Mouse (Mus musculus): ENCODE measurements around the gene Rhbdf2.

Rhbdf2 gene

DNA sequence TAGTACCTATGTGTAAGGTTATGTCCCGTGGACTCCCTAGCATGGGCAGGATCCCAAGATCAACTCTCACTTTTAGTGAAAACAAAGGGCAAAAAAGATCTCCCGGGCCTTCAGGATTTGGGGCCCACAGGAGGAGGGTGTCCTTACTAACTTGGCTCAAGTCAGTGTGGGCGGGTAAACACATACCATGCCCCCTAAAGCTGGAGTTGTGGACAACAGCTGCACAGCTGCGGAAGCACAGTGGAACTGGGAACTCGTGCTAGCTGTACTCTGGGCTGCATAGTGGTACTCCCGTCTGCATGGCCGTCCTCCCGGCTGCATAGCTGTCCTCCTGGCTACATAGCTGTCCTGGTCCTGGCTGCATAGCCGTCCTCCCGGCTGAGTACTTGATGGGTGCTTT, 31.4 kb upstream of the Rhbdf2 start:
- no peak for DNase-seq

DNA sequence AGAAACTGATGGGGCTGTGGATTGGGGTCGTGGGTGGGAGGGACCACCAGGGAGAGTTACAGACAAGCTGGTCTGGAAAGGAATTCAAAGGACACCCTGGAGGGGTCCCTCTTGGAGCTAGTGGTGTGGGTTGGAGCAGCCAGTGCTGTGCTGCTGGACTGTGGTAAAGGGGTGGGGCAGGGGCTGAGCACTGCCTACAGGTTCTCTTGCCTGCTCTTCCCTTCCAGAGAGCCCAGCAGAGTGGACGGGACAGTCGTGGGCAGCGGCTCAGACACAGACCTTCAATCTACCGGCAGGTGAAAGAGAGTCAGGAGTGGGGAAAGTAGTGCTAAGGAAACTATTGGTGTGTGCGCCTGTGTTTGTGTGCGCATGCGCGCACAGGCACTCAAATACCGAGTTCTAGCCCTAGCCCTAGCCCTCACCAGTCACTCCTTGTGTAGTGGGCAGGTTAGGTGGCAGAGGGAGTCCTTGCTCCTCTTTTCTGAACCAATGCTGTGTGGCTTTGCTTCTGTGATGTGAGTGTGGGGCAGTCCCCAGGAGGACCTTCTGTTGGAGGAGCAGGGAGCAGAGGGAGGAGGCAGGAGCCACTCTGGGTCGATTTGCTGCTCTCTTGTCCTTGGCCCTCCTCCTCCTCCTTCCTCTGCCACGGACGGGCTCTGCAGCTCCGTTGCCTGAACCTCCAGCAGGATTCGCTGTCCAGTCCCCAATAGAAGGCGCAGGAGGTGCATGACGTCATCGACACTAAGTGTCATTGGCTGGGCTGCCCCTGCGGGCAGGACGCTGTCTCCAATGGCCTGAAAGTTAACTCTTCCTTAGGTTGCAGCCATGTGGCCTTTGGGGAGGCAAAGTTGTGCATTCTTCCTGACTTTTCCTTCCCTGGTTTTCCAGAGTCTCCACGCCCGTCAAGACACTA, 30.7 kb upstream of the Rhbdf2 start:
- peak; percentile 94 for DNase-seq

DNA sequence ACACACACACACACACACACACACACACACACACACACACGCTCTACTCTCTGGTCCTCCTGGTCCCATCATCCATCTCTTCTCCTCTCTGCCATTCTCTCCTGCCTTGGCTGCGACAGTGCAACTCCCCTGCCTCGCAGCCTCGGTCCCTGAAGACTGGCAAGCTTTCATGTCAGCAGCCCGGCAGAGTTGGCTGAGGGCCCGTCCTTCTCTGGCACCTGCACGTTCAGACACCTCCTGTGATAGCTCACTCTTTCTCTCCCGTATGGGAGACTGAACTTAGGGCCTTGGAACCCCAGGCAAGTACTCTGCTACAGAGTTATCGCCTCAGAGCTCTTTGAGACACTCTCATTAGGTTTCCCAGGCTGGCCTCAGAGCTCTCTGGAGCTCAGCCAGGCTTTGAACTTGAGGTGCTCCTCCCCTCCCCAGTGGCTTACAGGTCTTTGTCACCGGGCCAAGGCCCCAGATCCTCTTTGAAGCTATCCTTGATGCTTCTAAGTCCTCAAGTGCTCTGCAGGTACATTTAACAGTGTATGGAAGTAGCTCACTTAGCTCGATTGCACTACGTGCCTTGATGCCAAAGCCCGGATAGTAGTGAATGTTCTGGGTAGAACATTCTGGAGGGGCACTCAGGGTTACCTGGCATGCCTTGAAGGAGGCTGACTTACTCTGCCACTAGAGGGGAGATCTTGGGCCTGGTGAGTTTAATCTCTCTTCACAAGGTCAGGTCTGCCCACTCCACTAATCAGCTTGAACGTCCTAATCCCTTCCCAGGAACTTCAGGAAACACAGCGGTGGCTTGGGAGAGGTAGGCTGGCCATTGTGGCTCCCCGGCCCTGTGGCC, 29.8 kb upstream of the Rhbdf2 start:
- no peak for DNase-seq

DNA sequence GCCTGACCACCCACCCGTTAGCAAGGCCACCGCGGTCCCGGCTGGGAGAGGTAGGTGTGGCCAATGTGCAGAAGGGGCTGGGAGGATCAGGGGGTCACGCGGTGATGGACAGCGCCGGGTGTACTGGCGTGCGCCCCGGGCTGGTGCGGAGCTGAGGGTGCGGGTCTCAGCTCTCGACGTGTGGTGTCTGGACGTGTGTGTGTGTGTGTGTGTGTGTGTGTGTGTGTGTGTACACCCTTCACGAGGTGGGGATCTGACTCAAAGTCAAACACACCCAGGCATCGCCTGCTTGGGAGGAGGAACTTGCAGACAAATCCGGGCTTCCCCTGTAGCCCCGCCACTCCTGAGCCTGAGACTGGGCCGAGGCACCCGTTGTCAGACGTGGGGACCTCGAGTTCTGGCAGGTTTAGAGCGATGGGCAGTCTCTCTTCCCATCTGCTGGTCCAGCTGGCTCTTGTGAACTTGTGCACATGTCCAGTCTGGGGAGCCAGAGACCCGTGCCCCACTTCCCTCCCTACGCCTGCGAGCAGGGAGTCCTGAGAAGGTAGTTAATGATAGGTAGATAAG, 27.5 kb upstream of the Rhbdf2 start, which contains the start of gene Cygb:
Gene Cygb, minus strand, starts transcription at position 59 of the 567 bp plus-strand sequence.
- DNase-seq, result no peak

DNA sequence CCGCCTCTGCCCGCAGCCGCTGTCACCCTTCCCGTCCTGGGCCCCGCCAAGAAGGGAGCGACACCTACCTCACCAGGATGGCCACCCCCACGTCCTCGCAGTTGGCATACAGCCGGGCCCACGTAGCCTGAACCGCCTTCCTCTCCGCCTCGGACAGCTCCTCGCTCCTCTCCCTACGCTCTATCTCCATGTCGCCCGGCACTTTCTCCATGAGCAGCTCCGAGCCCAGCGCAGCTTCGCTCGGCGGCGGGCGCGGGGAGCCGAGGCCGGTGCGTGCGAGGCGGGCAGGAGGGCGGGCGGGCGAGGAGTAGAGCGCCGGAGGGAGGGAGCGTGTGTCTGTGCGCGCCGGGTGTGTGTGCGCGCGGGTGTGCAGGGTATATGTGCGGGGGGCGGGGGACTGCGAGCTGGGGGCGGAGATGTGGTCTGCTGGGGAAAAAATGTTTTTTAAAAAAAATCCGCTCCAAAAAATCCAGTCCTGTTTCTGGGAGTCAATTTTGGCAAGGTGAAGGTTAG, 26.9 kb upstream of the Rhbdf2 start:
- no peak for DNase-seq

DNA sequence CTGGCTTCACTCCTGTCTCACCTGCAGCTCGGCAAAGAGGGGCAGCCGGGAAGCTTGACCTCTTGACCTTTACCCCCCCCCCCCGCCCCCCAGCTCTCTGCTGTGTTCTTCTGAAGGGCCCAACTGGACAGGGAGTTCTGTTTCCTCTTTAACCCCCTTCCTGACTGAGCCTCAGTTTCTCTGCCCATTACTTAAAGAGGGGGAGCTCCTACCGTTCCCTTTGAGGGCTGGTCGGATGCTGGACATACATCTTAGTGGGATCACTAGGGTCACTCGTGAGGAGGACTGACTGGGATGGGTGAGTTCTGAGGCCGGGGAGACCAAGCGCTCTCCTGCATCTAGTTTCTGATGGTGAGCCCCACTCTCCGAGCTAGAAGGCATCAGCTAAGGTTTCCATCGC, 26.4 kb upstream of the Rhbdf2 start, which contains the start of gene Prcd:
Gene Prcd, plus strand, starts transcription at position 301 of the 400 bp plus-strand sequence.
- no peak for DNase-seq

DNA sequence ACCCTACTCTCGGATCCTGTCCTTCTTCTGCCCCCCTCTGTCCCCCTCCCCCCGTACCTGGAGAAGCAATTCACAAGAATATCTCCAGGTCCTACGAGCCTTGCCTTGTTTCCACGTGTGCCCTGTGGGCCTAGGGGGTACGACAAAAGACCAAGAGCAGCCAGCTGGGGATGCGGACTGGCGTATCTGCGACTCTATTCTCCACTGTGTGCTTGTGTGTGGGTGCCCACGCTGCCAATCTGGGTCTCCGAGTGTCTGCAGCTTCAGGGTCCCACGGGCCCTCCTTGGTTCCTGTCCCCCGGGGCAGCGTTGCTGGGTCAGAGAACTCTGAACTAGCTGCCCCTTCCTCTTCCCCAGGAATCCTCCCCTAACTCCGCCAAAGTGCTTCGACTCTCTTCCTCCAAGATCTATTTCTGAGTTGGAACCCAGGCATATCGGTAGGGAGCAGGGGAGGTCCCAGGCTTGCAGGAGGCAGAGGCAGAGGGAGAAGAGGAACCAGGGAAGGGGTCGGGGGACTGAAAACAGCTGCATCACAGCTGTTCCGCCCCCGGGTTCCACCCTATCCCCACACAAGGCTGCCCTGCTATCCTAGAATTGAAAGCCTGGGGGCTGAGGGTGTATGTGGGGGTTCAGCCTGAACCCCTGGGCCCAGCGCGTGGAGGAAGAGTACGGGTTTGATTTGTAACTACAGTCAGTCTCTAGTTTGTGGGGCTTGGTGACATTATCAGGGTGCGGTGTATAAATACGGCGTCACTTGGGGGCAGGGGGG, 25.7 kb upstream of the Rhbdf2 start:
- no peak for DNase-seq

DNA sequence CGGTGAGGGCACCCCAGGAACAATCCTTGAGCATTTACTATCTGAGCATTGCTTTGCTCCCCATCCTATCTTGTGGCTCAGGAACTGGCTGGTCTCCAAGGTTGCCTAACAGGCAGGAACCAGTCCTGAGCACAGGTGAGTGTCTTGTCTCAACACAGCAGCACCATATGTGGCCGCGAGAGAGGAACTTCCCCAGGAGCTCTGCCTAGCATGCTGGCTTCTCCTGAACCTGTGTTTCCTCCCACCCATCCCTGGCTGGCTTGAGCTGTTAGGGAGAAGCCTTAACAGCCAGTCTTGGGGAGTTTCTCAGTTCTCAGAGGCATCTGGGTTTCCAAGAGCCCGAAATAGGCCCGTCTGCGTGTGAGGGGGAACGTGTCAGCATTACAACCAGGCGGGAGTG, 24.5 kb upstream of the Rhbdf2 start:
- DNase-seq, result no peak

DNA sequence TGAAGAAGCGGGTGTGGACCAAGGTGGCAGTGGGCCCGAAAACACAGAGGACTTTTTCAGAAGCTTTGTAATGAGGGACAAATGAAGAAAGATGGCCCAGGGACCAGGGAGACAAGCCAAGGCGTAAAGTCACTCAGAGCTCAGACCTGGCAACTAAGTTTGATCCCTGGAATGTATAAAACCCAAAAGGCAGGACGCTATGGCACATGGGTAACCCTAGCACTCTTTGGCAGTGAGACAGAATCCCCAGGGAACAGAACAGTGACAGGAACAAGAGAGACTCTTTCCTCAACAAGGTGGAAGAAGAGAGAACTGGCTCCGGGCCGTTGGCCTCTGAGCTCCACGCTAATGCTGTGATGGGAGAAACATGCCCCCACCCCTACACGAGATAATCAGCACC, 24.0 kb upstream of the Rhbdf2 start:
- no peak for DNase-seq

DNA sequence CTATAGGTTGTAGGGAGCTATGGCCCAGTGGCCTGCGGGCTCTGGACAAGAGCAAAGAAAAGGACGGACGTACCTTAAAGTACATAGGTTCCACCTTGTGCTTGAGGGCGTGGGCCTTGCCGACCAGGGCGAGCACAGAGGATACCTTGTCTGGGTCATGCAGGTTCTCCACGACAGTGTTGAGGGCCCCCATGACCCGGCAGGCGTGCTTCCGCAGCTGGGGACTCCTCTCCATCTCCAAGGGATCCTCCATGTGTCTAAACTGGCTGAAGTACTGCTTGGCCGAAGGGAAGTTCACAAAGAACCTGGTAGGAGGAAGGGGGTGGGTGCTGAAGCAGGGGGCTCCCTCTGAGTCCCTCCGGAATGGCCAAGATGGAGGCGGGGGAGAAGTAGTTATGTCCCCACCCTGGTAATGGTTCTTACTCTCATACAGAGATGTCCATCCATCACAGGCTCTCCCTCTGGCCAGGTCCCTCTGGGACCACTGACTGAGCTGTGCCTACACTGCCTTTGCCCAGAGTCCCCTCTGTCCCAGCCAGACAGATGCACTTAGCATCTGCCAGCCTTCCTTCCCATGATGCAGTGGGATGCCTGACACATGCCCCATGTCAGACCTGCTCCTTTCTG, 23.0 kb upstream of the Rhbdf2 start:
- no peak for DNase-seq

DNA sequence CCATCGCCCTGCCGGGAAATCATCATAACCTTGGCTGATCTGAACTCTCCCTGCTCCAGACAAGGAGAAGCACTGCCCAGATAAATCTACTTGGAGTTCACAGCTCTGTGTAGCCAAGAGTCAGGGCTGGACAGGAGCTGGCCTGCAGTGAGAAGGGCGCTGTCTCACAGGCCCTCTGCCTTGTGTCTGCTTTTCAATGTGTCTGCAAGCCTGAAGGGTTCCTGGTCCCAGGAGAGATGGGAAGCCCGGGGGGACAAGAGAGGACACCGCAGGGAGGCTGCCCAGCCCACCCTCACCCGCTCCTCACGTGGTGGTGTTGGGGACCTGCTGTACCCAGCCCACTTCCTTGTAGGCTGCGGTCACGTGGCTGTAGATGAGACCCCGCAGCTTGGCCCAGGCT, 22.2 kb upstream of the Rhbdf2 start:
- no peak for DNase-seq

DNA sequence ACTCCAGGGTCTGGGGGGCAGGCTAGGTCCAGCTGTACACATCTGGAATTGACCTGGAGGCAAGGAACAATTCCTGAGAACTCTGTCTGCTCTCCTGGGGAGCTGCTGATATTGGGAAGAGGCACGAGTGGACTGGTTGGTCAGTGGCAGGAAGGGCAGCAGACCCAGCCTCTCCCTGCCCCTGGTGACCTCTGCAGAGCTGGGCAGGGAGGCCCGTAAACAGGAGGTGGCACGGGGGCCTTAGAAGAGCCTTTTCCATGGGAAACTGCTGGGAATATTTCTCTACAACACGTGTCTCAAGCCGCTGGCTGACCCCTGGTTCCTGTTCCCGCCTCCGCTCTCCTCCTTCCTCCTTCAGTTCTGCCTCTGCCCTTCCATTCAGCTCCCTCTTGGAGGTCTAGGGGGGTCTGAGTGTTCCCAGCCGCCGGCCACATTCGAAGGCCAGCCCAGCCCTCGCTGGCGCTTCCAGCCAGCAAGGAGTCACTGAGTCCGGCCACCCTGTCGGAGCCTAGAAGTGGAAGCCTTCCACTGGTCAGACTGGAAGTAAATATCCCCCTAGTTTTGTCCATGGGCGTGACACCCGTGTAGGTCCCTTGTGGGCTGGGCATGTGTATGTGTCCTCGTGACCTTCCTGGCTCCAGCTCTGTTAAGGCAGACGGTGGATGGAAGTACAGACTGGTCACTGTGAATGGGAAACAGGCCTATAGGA, 21.5 kb upstream of the Rhbdf2 start:
- DNase-seq, result peak; percentile 48

DNA sequence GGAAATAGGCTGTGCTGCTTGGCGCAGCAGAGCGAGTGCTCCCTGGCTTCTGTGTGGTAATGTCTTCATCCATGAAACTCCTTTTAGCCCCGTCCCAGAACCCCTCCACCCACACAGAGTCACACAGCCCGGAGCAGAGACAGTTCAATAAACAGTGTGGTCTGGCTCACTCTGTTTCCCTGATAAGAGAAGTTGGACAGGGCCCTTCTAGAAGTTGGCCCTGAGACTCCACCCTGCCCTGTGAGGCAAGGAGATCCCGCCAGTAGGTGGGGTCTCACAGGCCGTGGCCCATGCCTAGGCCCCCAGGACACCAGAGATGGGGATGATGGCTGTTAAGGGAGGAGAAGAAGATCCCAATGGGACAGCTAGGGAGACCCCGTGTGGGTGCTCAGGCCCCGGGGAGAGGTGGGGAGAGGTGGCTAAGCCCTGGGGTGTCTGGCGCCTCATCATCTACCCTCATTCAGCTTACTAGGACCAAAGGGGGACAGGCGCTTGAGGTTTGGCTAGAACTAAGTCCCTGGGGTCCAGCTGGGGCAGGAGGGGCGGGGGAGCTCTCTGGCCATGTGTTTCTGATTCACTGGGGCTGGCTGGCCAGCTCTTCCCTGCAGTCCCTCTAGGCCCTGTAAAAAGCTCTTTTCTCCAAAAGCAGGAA, 20.6 kb upstream of the Rhbdf2 start:
- DNase-seq, result no peak

DNA sequence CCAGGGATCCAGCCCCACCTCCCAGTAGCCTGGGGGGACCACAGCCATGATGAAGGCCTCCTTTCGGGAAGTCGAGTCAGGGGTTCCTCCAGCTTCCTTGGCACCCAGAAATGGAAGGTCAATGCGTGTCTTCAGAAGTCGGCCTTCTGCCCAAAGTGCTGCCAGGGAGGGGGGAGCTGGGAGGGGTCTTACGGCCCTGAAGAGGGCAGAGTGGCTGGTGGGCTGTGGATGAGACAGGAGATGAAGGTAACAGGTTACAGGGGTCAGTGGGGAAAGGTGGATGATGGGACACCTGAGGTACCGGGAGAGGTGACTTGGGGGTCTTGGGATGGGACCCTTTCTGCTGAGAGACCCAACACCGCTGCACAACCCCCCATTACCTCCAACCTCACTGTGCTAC, 20.0 kb upstream of the Rhbdf2 start:
- DNase-seq, result no peak

DNA sequence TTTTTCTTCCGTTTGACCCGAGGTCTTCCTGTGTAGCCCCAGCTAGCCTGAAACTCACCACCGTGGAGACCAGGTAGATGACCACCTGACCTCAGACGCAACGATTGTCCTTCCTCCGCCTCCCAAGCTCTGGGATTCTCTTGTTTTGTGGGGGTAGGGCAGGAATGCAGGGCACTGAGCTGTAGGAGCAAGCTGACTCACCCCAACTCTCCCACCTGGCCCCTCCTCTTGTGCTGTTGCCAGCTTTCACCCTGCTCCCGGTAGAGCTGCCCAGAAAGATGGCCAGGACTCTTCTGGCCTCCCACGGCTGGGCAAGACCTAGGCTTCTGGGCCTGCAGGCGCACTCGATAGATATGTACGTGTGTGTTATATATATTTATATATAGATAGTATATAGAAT, 19.3 kb upstream of the Rhbdf2 start:
- DNase-seq, result no peak

DNA sequence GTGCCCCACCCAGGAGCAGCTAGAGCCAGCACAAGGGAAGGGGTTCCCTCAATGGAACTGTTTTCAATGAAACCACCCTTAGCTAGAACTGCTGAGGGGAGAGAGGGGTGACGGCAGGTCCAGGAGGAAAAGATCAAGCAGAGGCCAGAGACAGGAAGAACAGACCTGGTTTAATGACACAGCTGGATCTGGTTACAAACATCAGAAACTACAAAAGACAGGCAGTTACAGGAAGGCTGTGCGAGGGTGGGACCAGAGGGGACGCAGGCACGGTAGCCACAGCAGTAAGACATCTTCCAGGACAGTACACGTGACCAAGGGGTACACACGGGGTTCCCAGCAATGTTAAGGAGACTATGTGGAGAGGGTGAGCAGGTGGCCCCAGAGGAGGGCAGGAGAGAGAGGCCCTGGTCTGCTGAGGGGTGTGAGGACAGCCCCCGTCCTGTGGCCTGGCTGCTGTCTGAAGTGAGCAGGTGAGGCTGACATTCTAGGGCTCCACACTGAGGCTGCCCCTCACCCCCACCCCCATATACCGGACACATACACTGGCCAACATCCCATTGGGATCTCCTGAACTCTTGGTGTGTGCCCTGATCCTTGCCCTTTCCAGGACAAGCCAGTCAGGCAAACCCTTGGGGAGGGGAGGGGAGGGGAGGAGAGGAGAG, 18.8 kb upstream of the Rhbdf2 start:
- DNase-seq, result no peak

DNA sequence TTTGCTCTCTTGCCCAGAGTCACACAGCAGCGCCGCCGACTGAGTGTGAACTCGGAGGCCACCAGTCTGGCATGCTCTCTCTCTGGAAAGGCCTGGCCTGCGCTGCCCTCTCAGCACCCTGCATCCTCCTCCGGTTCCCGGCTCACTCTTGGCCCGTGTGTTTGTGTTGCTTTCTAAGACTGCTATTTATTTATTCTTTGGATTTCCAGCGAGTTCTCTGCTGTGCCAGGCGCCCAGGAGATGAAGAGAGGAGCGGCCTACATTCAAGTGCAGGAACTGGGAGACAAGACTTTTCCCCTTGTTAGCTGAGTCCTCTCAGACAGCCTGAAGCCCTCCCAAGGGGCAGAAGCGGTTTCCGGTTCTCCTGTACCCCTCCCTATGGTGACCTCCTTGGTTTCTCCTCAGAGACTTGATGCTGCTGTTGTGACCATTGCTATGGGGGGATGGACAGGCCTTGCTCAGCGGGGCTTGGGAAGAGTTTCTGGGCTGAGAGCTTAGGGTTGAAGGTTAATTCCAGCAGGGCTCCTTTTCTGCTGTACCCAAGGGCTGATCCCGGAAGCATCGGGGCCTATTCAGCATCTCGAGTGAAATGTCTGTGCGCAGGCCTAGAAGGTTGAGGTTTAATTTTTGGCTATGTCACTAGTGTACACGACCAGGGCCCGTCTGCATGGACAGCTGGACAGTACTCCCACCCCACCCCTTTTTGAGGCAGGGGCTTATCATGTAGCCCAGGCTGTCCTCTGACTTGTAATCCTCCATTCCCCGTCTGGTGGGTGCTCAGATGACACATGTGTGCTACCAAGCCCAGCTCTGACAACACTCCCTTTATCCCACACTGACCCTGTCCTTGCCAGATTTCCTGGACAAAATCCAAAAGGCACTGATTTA, 17.6 kb upstream of the Rhbdf2 start:
- no peak for DNase-seq

DNA sequence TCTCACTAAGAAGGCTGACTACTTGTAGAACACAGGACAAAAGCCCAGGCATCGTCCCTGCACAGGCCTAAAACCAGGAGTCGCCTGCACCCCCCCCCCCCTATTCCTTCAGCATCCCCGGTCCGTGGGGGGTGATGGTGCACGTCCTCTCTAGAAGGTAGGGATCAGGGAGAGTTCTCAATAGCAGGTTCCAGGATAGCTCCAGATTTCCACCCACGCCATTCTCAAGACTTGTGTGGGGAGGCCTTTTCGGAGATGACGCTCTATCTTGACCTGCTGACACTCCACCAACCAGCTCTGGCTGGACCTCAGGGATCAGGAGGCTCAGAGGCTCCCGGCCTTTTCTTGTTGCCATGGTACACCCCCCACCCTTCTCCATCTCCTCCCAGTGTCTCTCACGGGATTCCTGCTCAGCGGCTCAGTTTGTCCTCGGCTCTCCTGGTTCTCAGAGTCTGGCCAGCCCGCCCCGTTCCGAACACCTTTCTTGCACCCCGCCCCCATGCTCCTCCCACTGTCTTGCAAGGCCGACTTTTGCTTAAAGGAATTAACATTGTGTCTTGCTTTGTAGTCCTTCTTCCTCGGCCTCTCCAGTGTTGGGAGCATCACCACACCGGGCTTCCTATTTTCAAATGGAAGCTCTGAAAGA, 16.9 kb upstream of the Rhbdf2 start:
- no peak for DNase-seq

Measured in kidney, adult 9 months (tissue).